Mouse (Mus musculus) megakaryocyte, embryonic 14.5 days (primary cell): Measurements from ENCODE around the gene Btbd16.

Experiments
- FLI1 ChIP-seq: IDR thresholded peaks from 2 replicates; pipeline ENCODE4 v1.6.1; 2012; ENCODE audit warnings: low read length, inconsistent platforms, mixed read lengths
- GATA1 ChIP-seq: IDR thresholded peaks from 3 replicates; pipeline ENCODE4 v1.6.1; 2012; ENCODE audit warnings: mixed read lengths, low read length, inconsistent platforms, borderline replicate concordance

DNA sequence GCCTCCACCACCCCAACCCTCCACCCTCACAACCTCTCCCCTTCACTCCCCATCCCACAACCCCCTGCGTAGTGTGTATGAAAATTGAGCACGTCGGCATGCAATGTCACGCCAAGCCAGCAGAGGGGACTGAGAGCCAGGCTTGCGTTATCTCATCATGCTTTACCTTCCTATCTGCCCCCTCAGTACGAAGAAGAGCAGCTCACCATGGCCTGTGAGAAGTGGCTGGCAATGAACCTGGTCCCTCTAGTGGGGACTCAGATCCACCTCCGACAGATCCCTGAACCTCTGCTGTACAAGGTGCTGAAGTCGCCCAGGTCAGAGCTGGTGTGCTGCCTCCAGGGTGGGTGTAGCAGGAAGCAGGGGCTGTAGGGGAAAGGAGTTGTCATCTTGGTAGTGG, 22.9 kb downstream of the Btbd16 start:
- no peak for TF ChIP-seq GATA1
- no peak for TF ChIP-seq FLI1
